Mouse (Mus musculus) gastrocnemius, adult 18-20 months (tissue): ENCODE results near the gene Rnf2. TPM values are rescaled to one million over a fixed set of nuclear protein-coding genes. Genes with fewer than 3 reads are reported as not detected.
A peak's percentile ranks its signal among the peaks of the same experiment; 100 is the strongest.

Experiments
- DNase-seq: peaks from one replicate; pipeline ENCODE4 v3.0.0; 2021; ENCODE audit warnings: low spot score
- long read RNA-seq, 2 experiments: library from polyadenylated mRNA; stranded (forward); transcript quantifications; one replicate each; pipeline ENCODE4 v2.0.0; 2021
- total RNA-seq, 2 experiments: library from RNA; stranded (reverse); gene quantifications; 2 replicates each; pipeline ENCODE4 v1.2.3; 2021

Gene Rnf2
- 10 to 100 TPM; 12.4 to 16.9 TPM for total RNA-seq
- long read RNA-seq, experiment 1, transcript Rnf2-201 (7 exons, 3,160 nt): major isoform, 15 of 17 reads
- long read RNA-seq, experiment 1, partial matches to known transcripts: 1 of 17 reads
- long read RNA-seq, experiment 1, other reads (novel, unspliced or antisense): 1 of 17 reads
- long read RNA-seq, experiment 2, transcript Rnf2-201 (7 exons, 3,160 nt): major isoform, 12 of 13 reads
- long read RNA-seq, experiment 2, partial matches to known transcripts: 0 of 13 reads
- long read RNA-seq, experiment 2, other reads (novel, unspliced or antisense): 1 of 13 reads

GRCm38 (mm10) chr1:151500531-151501361 is at the start of gene Rnf2:
Gene Rnf2 (minus strand): TSS chr1:151500955.
- DNase-seq: peak; percentile 92

- no peak for DNase-seq
These were observed 49.0 kb upstream of the Rnf2 start for GRCm38 (mm10) chr1:151549794-151550193.

- DNase-seq: no peak
These were observed 48.3 kb upstream of the Rnf2 start for GRCm38 (mm10) chr1:151548896-151549610.

GRCm38 (mm10) chr1:151545571-151545970 is 44.8 kb upstream of the Rnf2 start:
- no peak for DNase-seq

GRCm38 (mm10) chr1:151544581-151544980 is 43.8 kb upstream of the Rnf2 start:
- no peak for DNase-seq

- no peak for DNase-seq
These were observed 43.2 kb upstream of the Rnf2 start for GRCm38 (mm10) chr1:151543796-151544477.

GRCm38 (mm10) chr1:151526701-151527100 is 25.9 kb upstream of the Rnf2 start:
- no peak for DNase-seq

- no peak for DNase-seq
These were observed 17.0 kb upstream of the Rnf2 start for GRCm38 (mm10) chr1:151517571-151518250.

- no peak for DNase-seq
These were observed 16.1 kb upstream of the Rnf2 start for GRCm38 (mm10) chr1:151516871-151517270.

GRCm38 (mm10) chr1:151515733-151516132 is 15.0 kb upstream of the Rnf2 start:
- DNase-seq: no peak

GRCm38 (mm10) chr1:151514119-151514518 is 13.4 kb upstream of the Rnf2 start:
- no peak for DNase-seq

- no peak for DNase-seq
These were observed 10.1 kb upstream of the Rnf2 start for GRCm38 (mm10) chr1:151510811-151511210.

- DNase-seq: peak; percentile 36
These were observed 797 bp downstream of the Rnf2 start for GRCm38 (mm10) chr1:151499815-151500501.

- no peak for DNase-seq
These were observed 2.4 kb downstream of the Rnf2 start for GRCm38 (mm10) chr1:151498381-151498780.

GRCm38 (mm10) chr1:151497942-151498341 is 2.8 kb downstream of the Rnf2 start:
- no peak for DNase-seq

GRCm38 (mm10) chr1:151497028-151497427 is 3.7 kb downstream of the Rnf2 start:
- DNase-seq: no peak

- no peak for DNase-seq
These were observed 5.0 kb downstream of the Rnf2 start for GRCm38 (mm10) chr1:151495635-151496285.

GRCm38 (mm10) chr1:151494711-151495110 is 6.0 kb downstream of the Rnf2 start:
- DNase-seq: no peak

- DNase-seq: no peak
These were observed 6.9 kb downstream of the Rnf2 start for GRCm38 (mm10) chr1:151493826-151494225.

- no peak for DNase-seq
These were observed 8.3 kb downstream of the Rnf2 start for GRCm38 (mm10) chr1:151492419-151492818.
